9 mouse cellular contexts compared by ENCODE assay signal in the genomic region with DNA sequence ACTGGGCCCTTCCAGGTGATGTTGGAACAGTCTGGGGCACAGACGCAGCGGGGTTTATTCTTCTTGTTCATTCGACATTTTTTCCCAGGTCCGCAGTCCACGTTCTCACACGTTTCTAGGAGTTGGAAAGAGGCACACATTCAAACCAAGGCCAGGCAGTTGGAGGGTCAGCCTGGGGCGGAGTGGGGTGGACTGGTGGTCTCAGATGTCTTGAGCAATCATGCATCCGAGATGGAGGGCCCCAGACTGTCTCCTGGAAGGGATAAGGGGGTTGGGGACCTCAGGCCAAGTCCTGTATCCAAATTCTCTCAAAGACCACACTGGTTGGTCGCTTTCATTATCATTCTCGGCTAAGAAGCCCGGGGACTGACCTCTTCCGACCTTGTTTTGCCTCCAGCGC. TPM values are rescaled to one million over a fixed set of nuclear protein-coding genes. Genes with fewer than 3 reads are reported as not detected.
DNase-seq lines count a peak whose midpoint lies in the region; ATAC-seq and TF ChIP-seq lines count a peak whose summit lies in the region.
"Had no signal": no experiment of that assay in that cellular context is flagged by ENCODE, and none has a peak within 500 bp of the region (broad histone marks: within the 10 kb centered on the region; RNA-seq: fewer than 3 reads in every experiment).

No protein-coding gene starts in this region.

- H3K36me3 ChIP-seq in kidney, embryonic 15.5 days = no peaks in the 10 kb centered on the region
- no peaks in the 10 kb centered on the region for H3K36me3 ChIP-seq in kidney, adult 2 months (ENCODE audit: control insufficient read depth, insufficient read depth, low read length)
- H3K36me3 ChIP-seq in intestine, embryonic 14.5 days (ENCODE audit: control insufficient read depth, insufficient read depth, low read length) = 0 out of 2 replicates have a peak, but pooled peaks cover 3% of the 10 kb centered on the region
- no peaks in the 10 kb centered on the region for H3K36me3 ChIP-seq in midbrain, postnatal 0 days (ENCODE audit: insufficient read depth, low read length)
- H3K36me3 ChIP-seq: G1E had no signal

- TF ChIP-seq POLR2A in kidney, adult 2 months (IDR thresholded peaks at IDR 0.05; ENCODE audit: low read depth, low read length) = no peak
- TF ChIP-seq POLR2A in embryonic fibroblast, embryonic 13.5 days (IDR thresholded peaks at IDR 0.05; ENCODE audit: low read depth, low read length) = no peak

- H3K27ac ChIP-seq in kidney, embryonic 15.5 days = no peak overlapping the region
- no peak overlapping the region for H3K27ac ChIP-seq in kidney, adult 2 months (ENCODE audit: insufficient read depth, low read depth, low read length)
- H3K27ac ChIP-seq in embryonic fibroblast, embryonic 13.5 days (ENCODE audit: insufficient read depth, low read length) = peak overlapping the region; percentile 28
- no peak overlapping the region for H3K27ac ChIP-seq in intestine, embryonic 14.5 days (ENCODE audit: low read depth)
- no peak overlapping the region for H3K27ac ChIP-seq in midbrain, postnatal 0 days (ENCODE audit: low read depth, low read length)

- WGBS in kidney, embryonic 15.5 days = 39% methylated on average over 13 of the region's 13 CpGs
- WGBS in kidney, adult 2 months = 46% methylated on average over 13 of the region's 13 CpGs
- 50% methylated on average over 13 of the region's 13 CpGs for WGBS in intestine, embryonic 14.5 days
- WGBS in midbrain, postnatal 0 days = 26% methylated on average over 13 of the region's 13 CpGs

- no peak for ATAC-seq in kidney, embryonic 15.5 days (replicated peaks; ENCODE audit: low FRiP score)
- ATAC-seq in intestine, embryonic 14.5 days (replicated peaks; ENCODE audit: low FRiP score, low TSS enrichment, low read depth) = no peak
- no peak for ATAC-seq in midbrain, postnatal 0 days (ENCODE audit: low FRiP score)
- no peak for ATAC-seq in inflammation-experienced regulatory T-cells, adult 6 months

- DNase-seq in kidney, adult 2 months = no peak
- DNase-seq in intestine, embryonic 14.5 days (ENCODE audit: low spot score) = no peak
- no peak for DNase-seq in midbrain, postnatal 0 days (ENCODE audit: low spot score)
- no peak for DNase-seq in left cerebral cortex, adult 18-20 months (ENCODE audit: low spot score in 2 of 2)
- no peak for DNase-seq in natural killer cell, adult 2 months (ENCODE audit: low spot score in 2 of 2)

- H3K4me2 ChIP-seq in kidney, embryonic 15.5 days = peak overlapping the region; percentile 99
- H3K4me2 ChIP-seq in intestine, embryonic 14.5 days (ENCODE audit: low read length) = peak overlapping the region; percentile 93
- H3K4me2 ChIP-seq in midbrain, postnatal 0 days (ENCODE audit: low read depth, low read length, poor library complexity, severe bottlenecking) = peak overlapping the region; percentile 98

- H3K9ac ChIP-seq in kidney, embryonic 15.5 days = 0 out of 2 replicates have a peak overlapping the region, but pooled peaks have one; percentile 7
- H3K9ac ChIP-seq in intestine, embryonic 14.5 days (ENCODE audit: low read length) = no peak overlapping the region
- H3K9ac ChIP-seq in midbrain, postnatal 0 days (replicated peaks; ENCODE audit: low read length, poor library complexity, severe bottlenecking) = no peak overlapping the region

- no peaks in the 10 kb centered on the region for H3K9me3 ChIP-seq in kidney, embryonic 15.5 days (replicated peaks)
- no peaks in the 10 kb centered on the region; the same call in 1 of the 2 replicates for H3K9me3 ChIP-seq in intestine, embryonic 14.5 days (ENCODE audit: control insufficient read depth, low read length)
- no peaks in the 10 kb centered on the region for H3K9me3 ChIP-seq in midbrain, postnatal 0 days (ENCODE audit: low read length)

- H3K4me3 ChIP-seq in kidney, embryonic 15.5 days (replicated peaks) = peak overlapping the region; percentile 59
- no peak overlapping the region for H3K4me3 ChIP-seq in kidney, adult 2 months (ENCODE audit: insufficient read depth, low read depth, low read length)
- H3K4me3 ChIP-seq in embryonic fibroblast, embryonic 13.5 days (ENCODE audit: insufficient read depth, low read length) = peak overlapping the region; percentile 92
- peak overlapping the region; percentile 30 for H3K4me3 ChIP-seq in intestine, embryonic 14.5 days (ENCODE audit: low read depth, low read length)
- peak overlapping the region; percentile 56; the same call in 1 of the 2 replicates for H3K4me3 ChIP-seq in midbrain, postnatal 0 days (ENCODE audit: low read depth, low read length)

- H3K27me3 ChIP-seq in kidney, embryonic 15.5 days = peaks cover 64% of the 10 kb centered on the region
- peaks cover 26% of the 10 kb centered on the region for H3K27me3 ChIP-seq in kidney, adult 2 months (replicated peaks; ENCODE audit: control insufficient read depth, insufficient read depth, low read length)
- peaks cover 45% of the 10 kb centered on the region for H3K27me3 ChIP-seq in intestine, embryonic 14.5 days (replicated peaks; ENCODE audit: control insufficient read depth, insufficient read depth, low read length)
- peaks cover 15% of the 10 kb centered on the region for H3K27me3 ChIP-seq in midbrain, postnatal 0 days (ENCODE audit: insufficient read depth, low read length)

- peaks cover 46% of the 10 kb centered on the region for H3K4me1 ChIP-seq in kidney, embryonic 15.5 days
- no peaks in the 10 kb centered on the region for H3K4me1 ChIP-seq in kidney, adult 2 months (ENCODE audit: control insufficient read depth, insufficient read depth, low read length)
- no peaks in the 10 kb centered on the region for H3K4me1 ChIP-seq in embryonic fibroblast, embryonic 13.5 days (ENCODE audit: control insufficient read depth, insufficient read depth, low read length)
- H3K4me1 ChIP-seq in intestine, embryonic 14.5 days (replicated peaks; ENCODE audit: control insufficient read depth, insufficient read depth, low read length) = peaks cover 14% of the 10 kb centered on the region; the same call in 1 of the 2 replicates
- H3K4me1 ChIP-seq in midbrain, postnatal 0 days (ENCODE audit: insufficient read depth, low read length) = peaks cover 7% of the 10 kb centered on the region; the same call in 1 of the 2 replicates

- no peak for TF ChIP-seq CTCF in kidney, adult 2 months (conservative IDR thresholded peaks at IDR 0.05; ENCODE audit: insufficient read depth, insufficient read length, low read depth, low read length)
- no peak for TF ChIP-seq CTCF in embryonic fibroblast, embryonic 13.5 days (IDR thresholded peaks at IDR 0.05; ENCODE audit: borderline replicate concordance, insufficient read depth, low read length)
- TF ChIP-seq CTCF in midbrain, postnatal 0 days (IDR thresholded peaks at IDR 0.05) = no peak

RNA-seq across cellular contexts. Expression of a gene that starts 3.0 kb away (rescaled TPM):
- 4.3 and 7.3 TPM in 2 replicates for polyA plus RNA-seq in kidney, embryonic 15.5 days (2015; fragmentation: Nextera tagmentation; extraction: Ambion mirVana)
- polyA plus RNA-seq in kidney, adult 2 months (2012; rRNA removed) = 6.4 and 6.5 TPM in 2 replicates
- polyA plus RNA-seq in embryonic fibroblast, embryonic 13.5 days (2011; ENCODE audit: insufficient read length, low read depth, missing spikeins) = 40.2 and 100.0 TPM in 2 replicates
- 43.5 and 51.0 TPM in 2 replicates for polyA plus RNA-seq in intestine, embryonic 14.5 days (2014; fragmentation: Nextera tagmentation; extraction: Ambion mirVana)
- total RNA-seq in midbrain, postnatal 0 days (2014; rRNA removed) = 0.76 and 0.93 TPM in 2 replicates
- 2.1 and 2.8 TPM in 2 replicates for polyA plus RNA-seq in midbrain, postnatal 0 days (2015; fragmentation: Nextera tagmentation; extraction: Ambion mirVana)
- 1 to 10 TPM; 5.4 to 9.0 TPM for total RNA-seq in left cerebral cortex, adult 18-20 months (2021)
- under 1 TPM in 1 of 3 experiments, not detected in 2; 0.15 TPM for polyA plus RNA-seq in inflammation-experienced regulatory T-cells, adult 6 months (2017; shearing (Covaris generic))
- polyA plus RNA-seq: G1E had no signal
